Comparison of ENCODE assay signal across 9 mouse cellular contexts in genomic region chr12:85813599-85813998, GRCm38 (mm10). TPM values are rescaled to one million over a fixed set of nuclear protein-coding genes. Genes with fewer than 3 reads are reported as not detected.
DNase-seq lines count a peak whose midpoint lies in the region; ATAC-seq and TF ChIP-seq lines count a peak whose summit lies in the region.
"Had no signal": no experiment of that assay in that cellular context is flagged by ENCODE, and none has a peak within 500 bp of the region (broad histone marks: within the 10 kb centered on the region; RNA-seq: fewer than 3 reads in every experiment).

No protein-coding gene starts in this region.

- H3K27me3 ChIP-seq in liver, postnatal 0 days (ENCODE audit: insufficient read depth, low read length) = no peaks in the 10 kb centered on the region
- H3K27me3 ChIP-seq in midbrain, embryonic 16.5 days (ENCODE audit: control insufficient read depth, insufficient read depth, low read depth, low read length) = no peaks in the 10 kb centered on the region
- no peaks in the 10 kb centered on the region for H3K27me3 ChIP-seq in forebrain, embryonic 10.5 days (ENCODE audit: poor library complexity, severe bottlenecking)
- H3K27me3 ChIP-seq: forebrain, embryonic 15.5 days had no signal

- H3K9me3 ChIP-seq in liver, postnatal 0 days (ENCODE audit: low read length) = no peaks in the 10 kb centered on the region
- no peaks in the 10 kb centered on the region for H3K9me3 ChIP-seq in midbrain, embryonic 16.5 days (replicated peaks; ENCODE audit: control insufficient read depth, low read length, poor library complexity, severe bottlenecking)
- no peaks in the 10 kb centered on the region for H3K9me3 ChIP-seq in forebrain, embryonic 10.5 days
- H3K9me3 ChIP-seq: forebrain, embryonic 15.5 days had no signal

- peak overlapping the region; percentile 60 for H3K27ac ChIP-seq in liver, postnatal 0 days (ENCODE audit: low read depth)
- no peak overlapping the region for H3K27ac ChIP-seq in midbrain, embryonic 16.5 days (ENCODE audit: low read length)
- no peak overlapping the region for H3K27ac ChIP-seq in forebrain, embryonic 10.5 days
- H3K27ac ChIP-seq: forebrain, embryonic 15.5 days had no signal

- WGBS in liver, postnatal 0 days (ENCODE audit: insufficient replicate concordance) = 40% methylated on average over 2 of the region's 2 CpGs
- WGBS in midbrain, embryonic 16.5 days = 90% methylated on average over 2 of the region's 2 CpGs
- WGBS in forebrain, embryonic 10.5 days = 90% methylated on average over 2 of the region's 2 CpGs

- peak; percentile 85 for ATAC-seq in liver, postnatal 0 days
- no peak for ATAC-seq in midbrain, embryonic 16.5 days
- no peak for ATAC-seq in granulocyte monocyte progenitor cell, adult 5-6 weeks (replicated peaks; ENCODE audit: poor library complexity, severe bottlenecking)
- ATAC-seq: forebrain, embryonic 15.5 days had no signal

- DNase-seq in R1 (ENCODE audit: low read depth, low spot score) = peak; percentile 52
- DNase-seq in brain, embryonic 14.5 days (ENCODE audit: low read depth) = peak; percentile 27
- DNase-seq in kidney, adult 18-20 months = peak; percentile 49
- peak; percentile 65 for DNase-seq in liver, postnatal 0 days
- DNase-seq in forebrain, embryonic 10.5 days (ENCODE audit: extremely low spot score, low spot score) = no peak
- DNase-seq: cerebellum, adult 8-10 months had no signal

- no peak for TF ChIP-seq EP300 in liver, postnatal 0 days (IDR thresholded peaks at IDR 0.05; ENCODE audit: low read depth)

- H3K9ac ChIP-seq in liver, postnatal 0 days (replicated peaks) = no peak overlapping the region
- no peak overlapping the region for H3K9ac ChIP-seq in midbrain, embryonic 16.5 days (ENCODE audit: low read depth, low read length)
- H3K9ac ChIP-seq: forebrain, embryonic 15.5 days had no signal

- no peak overlapping the region for H3K4me3 ChIP-seq in liver, postnatal 0 days (ENCODE audit: low read depth, low read length)
- no peak overlapping the region for H3K4me3 ChIP-seq in midbrain, embryonic 16.5 days (ENCODE audit: low read depth, low read length)
- no peak overlapping the region for H3K4me3 ChIP-seq in forebrain, embryonic 10.5 days
- H3K4me3 ChIP-seq: forebrain, embryonic 15.5 days had no signal

- 0 out of 2 replicates have a peak, but pooled peaks cover 4% of the 10 kb centered on the region for H3K4me1 ChIP-seq in liver, postnatal 0 days (ENCODE audit: insufficient read depth)
- no peaks in the 10 kb centered on the region for H3K4me1 ChIP-seq in midbrain, embryonic 16.5 days (ENCODE audit: control insufficient read depth, insufficient read depth, low read length)
- peaks cover 1% of the 10 kb centered on the region; the same call in 1 of the 2 replicates for H3K4me1 ChIP-seq in forebrain, embryonic 10.5 days

- H3K36me3 ChIP-seq in liver, postnatal 0 days (replicated peaks; ENCODE audit: insufficient read depth, low read length) = peaks cover 22% of the 10 kb centered on the region
- peaks cover 14% of the 10 kb centered on the region; the same call in 1 of the 2 replicates for H3K36me3 ChIP-seq in midbrain, embryonic 16.5 days (ENCODE audit: control insufficient read depth, insufficient read depth, low read length)
- H3K36me3 ChIP-seq in forebrain, embryonic 10.5 days (replicated peaks) = peaks cover 78% of the 10 kb centered on the region

- H3K4me2 ChIP-seq in liver, postnatal 0 days (ENCODE audit: low read depth, low read length) = no peak overlapping the region
- H3K4me2 ChIP-seq in midbrain, embryonic 16.5 days (ENCODE audit: low read length) = no peak overlapping the region
- H3K4me2 ChIP-seq: forebrain, embryonic 15.5 days had no signal

- TF ChIP-seq CTCF in brain, embryonic 14.5 days (IDR thresholded peaks at IDR 0.05; ENCODE audit: borderline replicate concordance, extremely low read depth, insufficient read depth, insufficient read length) = no peak
- TF ChIP-seq CTCF in liver, postnatal 0 days (IDR thresholded peaks at IDR 0.05; ENCODE audit: low read depth) = no peak

- no peak for TF ChIP-seq POLR2A in brain, embryonic 14.5 days (IDR thresholded peaks at IDR 0.05; ENCODE audit: borderline replicate concordance, extremely low read depth, insufficient read depth, insufficient read length, poor library complexity, severe bottlenecking)

RNA-seq across cellular contexts. Expression of gene Erg28, which starts 10.8 kb away (rescaled TPM):
- 53.8 and 71.7 TPM in 2 replicates for polyA plus RNA-seq in brain, embryonic 14.5 days (2012; rRNA removed)
- 85.7 and 94.2 TPM in 2 replicates for polyA plus RNA-seq in liver, postnatal 0 days (2015; fragmentation: Nextera tagmentation; extraction: Ambion mirVana)
- 114 and 117 TPM in 2 replicates for polyA plus RNA-seq in midbrain, embryonic 16.5 days (2015; fragmentation: Nextera tagmentation; extraction: Ambion mirVana)
- 64.0 and 79.4 TPM in 2 replicates for total RNA-seq in granulocyte monocyte progenitor cell, adult 5-6 weeks (2014; fragmentation: Nextera tagmentation)
- total RNA-seq in granulocyte monocyte progenitor cell, adult 5-6 weeks (2017) = 82.2 and 90.4 TPM in 2 replicates
- 119 and 120 TPM in 2 replicates for polyA plus RNA-seq in forebrain, embryonic 10.5 days (2016; fragmentation: Nextera tagmentation; extraction: Ambion mirVana)

RNA-seq across cellular contexts. Expression of gene Ttll5, which starts 10.9 kb away (rescaled TPM):
- 19.7 and 22.2 TPM in 2 replicates for polyA plus RNA-seq in brain, embryonic 14.5 days (2012; rRNA removed)
- 2.8 and 3.0 TPM in 2 replicates for polyA plus RNA-seq in liver, postnatal 0 days (2015; fragmentation: Nextera tagmentation; extraction: Ambion mirVana)
- 12.0 and 13.2 TPM in 2 replicates for polyA plus RNA-seq in midbrain, embryonic 16.5 days (2015; fragmentation: Nextera tagmentation; extraction: Ambion mirVana)
- total RNA-seq in granulocyte monocyte progenitor cell, adult 5-6 weeks (2014; fragmentation: Nextera tagmentation) = 25.0 and 36.1 TPM in 2 replicates
- 22.9 and 26.9 TPM in 2 replicates for total RNA-seq in granulocyte monocyte progenitor cell, adult 5-6 weeks (2017)
- polyA plus RNA-seq in forebrain, embryonic 10.5 days (2016; fragmentation: Nextera tagmentation; extraction: Ambion mirVana) = 17.6 and 18.3 TPM in 2 replicates
